Mouse (Mus musculus) kidney, embryonic 14.5 days (tissue): ENCODE measurements around the gene Ttc21a. TPM values are rescaled to one million over a fixed set of nuclear protein-coding genes. Genes with fewer than 3 reads are reported as not detected.

Experiments
- ATAC-seq: fragments of 200-750 bp; cut with Nextera tagmentation; 2 replicates; pipeline ENCODE4 v1.8.0; 2017; ENCODE audit warnings: moderate number of reproducible peaks, mild to moderate bottlenecking, moderate TSS enrichment, moderate library complexity; ENCODE audit not compliant: low FRiP score, low TSS enrichment
- H3K27ac ChIP-seq: fragments of 300-500 bp; sonication (generic); 2 replicates; pipeline ENCODE4 v1.5.1; 2014; ENCODE audit warnings: low read depth, mild to moderate bottlenecking, low read length, moderate library complexity, mixed read lengths
- H3K27me3 ChIP-seq: fragments of 300-500 bp; sonication (generic); 2 replicates; pipeline ENCODE4 v1.6.1; 2014; ENCODE audit warnings: mild to moderate bottlenecking, low read length; ENCODE audit not compliant: control insufficient read depth, insufficient read depth
- H3K36me3 ChIP-seq: fragments of 300-500 bp; sonication (generic); 2 replicates; pipeline ENCODE4 v1.6.1; 2014; ENCODE audit warnings: low read length, mixed read lengths; ENCODE audit not compliant: control insufficient read depth, insufficient read depth
- H3K4me1 ChIP-seq: fragments of 300-500 bp; sonication (generic); 2 replicates; pipeline ENCODE4 v1.6.1; 2014; ENCODE audit warnings: low read length, mixed read lengths; ENCODE audit not compliant: control insufficient read depth, insufficient read depth
- H3K4me2 ChIP-seq: fragments of 300-500 bp; sonication (generic); replicated peaks from 2 replicates; pipeline ENCODE4 v1.6.1; 2014; ENCODE audit warnings: low read depth, mild to moderate bottlenecking, low read length
- H3K4me3 ChIP-seq: fragments of 300-500 bp; sonication (generic); 2 replicates; pipeline ENCODE4 v1.5.1; 2014; ENCODE audit warnings: mild to moderate bottlenecking, low read length
- H3K9ac ChIP-seq: fragments of 300-500 bp; sonication (generic); 2 replicates; pipeline ENCODE4 v1.6.1; 2014; ENCODE audit warnings: low read depth, mild to moderate bottlenecking, low read length, moderate library complexity
- H3K9me3 ChIP-seq: fragments of 300-500 bp; sonication (generic); 2 replicates; pipeline ENCODE4 v1.6.1; 2016; ENCODE audit warnings: low read length; ENCODE audit not compliant: control insufficient read depth
- WGBS: fragments of 180-500 bp; shearing (Covaris S2); extraction: QIAGEN DNeasy Blood & Tissue Kit; methylation state at CpG from one replicate; pipeline ENCODE4 v1.1.7; 2014; 5-methylcytosine and 5-hydroxymethylcytosine counted together
- polyA plus RNA-seq: library from polyadenylated mRNA; unstranded; fragments of >200 nt; fragmentation: Nextera tagmentation; extraction: Ambion mirVana; gene quantifications from 2 replicates; pipeline ENCODE4 v1.2.1, GENCODE M21; 2014

Gene Ttc21a
- polyA plus RNA-seq, 1 experiment from 2014 or later, result 0.19 TPM

DNA sequence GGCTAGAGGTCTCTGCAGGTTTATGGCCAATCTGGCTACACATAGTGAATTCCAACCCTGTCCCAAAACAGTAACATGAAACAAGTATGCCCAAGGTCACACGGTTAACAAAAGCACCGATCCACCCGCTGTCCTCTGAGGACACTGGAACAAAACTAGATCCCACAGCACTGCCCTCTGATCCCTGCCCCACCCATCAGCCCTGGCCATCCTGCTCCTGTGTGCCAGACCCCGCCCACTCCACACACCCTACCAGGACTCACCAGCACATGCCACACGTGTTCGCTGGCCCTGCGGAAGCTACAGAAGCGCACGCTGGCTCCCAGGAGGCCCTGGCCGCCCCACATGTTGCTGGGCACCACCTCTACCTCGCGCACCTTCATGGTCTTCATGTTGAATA is 5.0 kb upstream of the Ttc21a start:
- Histone ChIP-seq H3K9me3 (no peaks in the 10 kb centered on the region), H3K36me3 (peaks cover 40% of the 10 kb centered on the region)
- WGBS, result 86% methylated on average over 12 of the region's 12 CpGs

GRCm38 (mm10) chr9:119933675-119934074 is 3.7 kb upstream of the Ttc21a start:
- no peaks in the 10 kb centered on the region for H3K27me3 ChIP-seq
- ATAC-seq, result no peak
- no peak overlapping the region for H3K27ac ChIP-seq
- no peaks in the 10 kb centered on the region for H3K9me3 ChIP-seq
- no peak overlapping the region for H3K9ac ChIP-seq
- H3K4me3 ChIP-seq, result no peak overlapping the region
- 94% methylated on average over 6 of the region's 6 CpGs for WGBS
- H3K36me3 ChIP-seq, result peaks cover 28% of the 10 kb centered on the region
- peaks cover 9% of the 10 kb centered on the region; the same call in 1 of the 2 replicates for H3K4me1 ChIP-seq
- no peak overlapping the region for H3K4me2 ChIP-seq

More for the DNA sequence above, 5.0 kb upstream of the Ttc21a start:
- Histone ChIP-seq H3K27ac (no peak overlapping the region), H3K4me2 (no peak overlapping the region), H3K9ac (no peak overlapping the region), H3K4me3 (no peak overlapping the region), H3K4me1 (peaks cover 6% of the 10 kb centered on the region; the same call in 1 of the 2 replicates), H3K27me3 (no peaks in the 10 kb centered on the region)
- no peak for ATAC-seq

DNA sequence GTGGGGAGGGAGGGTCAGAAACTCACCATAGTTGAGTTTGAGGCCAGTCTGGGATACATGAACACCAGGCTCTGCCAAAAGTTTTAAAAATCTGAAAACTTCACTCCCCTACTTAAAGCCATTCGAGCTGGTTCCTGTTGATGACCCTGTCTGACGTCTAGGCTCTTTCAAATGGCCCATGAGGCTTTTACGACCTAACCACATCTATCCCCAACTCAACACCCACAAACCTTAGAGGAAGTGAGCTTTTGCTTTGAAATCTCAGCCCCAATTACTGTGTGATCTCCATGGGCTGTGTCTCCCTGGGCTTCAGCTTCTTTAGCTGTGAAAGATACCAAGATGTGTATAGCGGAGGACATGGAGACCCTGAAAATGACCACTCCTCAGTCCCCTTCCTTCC is 1.1 kb downstream of the Ttc21a start:
- H3K27ac ChIP-seq, result no peak overlapping the region
- no peak overlapping the region for H3K9ac ChIP-seq
- no peak overlapping the region for H3K4me3 ChIP-seq
- H3K4me2 ChIP-seq, result no peak overlapping the region
- no peak for ATAC-seq
- no peaks in the 10 kb centered on the region for H3K36me3 ChIP-seq
- WGBS, result 56% methylated on average over 4 of the region's 4 CpGs
- no peaks in the 10 kb centered on the region for H3K27me3 ChIP-seq
- H3K9me3 ChIP-seq, result no peaks in the 10 kb centered on the region
- peaks cover 9% of the 10 kb centered on the region; the same call in 1 of the 2 replicates for H3K4me1 ChIP-seq

GRCm38 (mm10) chr9:119939646-119940045 is 2.2 kb downstream of the Ttc21a start:
- Histone ChIP-seq H3K27ac (no peak overlapping the region), H3K4me2 (no peak overlapping the region), H3K9ac (no peak overlapping the region), H3K36me3 (no peaks in the 10 kb centered on the region), H3K9me3 (no peaks in the 10 kb centered on the region), H3K4me3 (no peak overlapping the region), H3K4me1 (peaks cover 9% of the 10 kb centered on the region; the same call in 1 of the 2 replicates), H3K27me3 (no peaks in the 10 kb centered on the region)
- no peak for ATAC-seq
- WGBS, result 28% methylated on average over 10 of the region's 10 CpGs

- no peaks in the 10 kb centered on the region for H3K36me3 ChIP-seq
- H3K27me3 ChIP-seq, result no peaks in the 10 kb centered on the region
- ATAC-seq, result no peak
- H3K4me3 ChIP-seq, result no peak overlapping the region
- WGBS, result 75% methylated on average over 5 of the region's 5 CpGs
- no peak overlapping the region for H3K4me2 ChIP-seq
- no peak overlapping the region for H3K27ac ChIP-seq
- H3K9me3 ChIP-seq, result no peaks in the 10 kb centered on the region
- H3K4me1 ChIP-seq, result peaks cover 6% of the 10 kb centered on the region; the same call in 1 of the 2 replicates
- no peak overlapping the region for H3K9ac ChIP-seq
Observed at GRCm38 (mm10) chr9:119941407-119941806, 4.0 kb downstream of the Ttc21a start.

DNA sequence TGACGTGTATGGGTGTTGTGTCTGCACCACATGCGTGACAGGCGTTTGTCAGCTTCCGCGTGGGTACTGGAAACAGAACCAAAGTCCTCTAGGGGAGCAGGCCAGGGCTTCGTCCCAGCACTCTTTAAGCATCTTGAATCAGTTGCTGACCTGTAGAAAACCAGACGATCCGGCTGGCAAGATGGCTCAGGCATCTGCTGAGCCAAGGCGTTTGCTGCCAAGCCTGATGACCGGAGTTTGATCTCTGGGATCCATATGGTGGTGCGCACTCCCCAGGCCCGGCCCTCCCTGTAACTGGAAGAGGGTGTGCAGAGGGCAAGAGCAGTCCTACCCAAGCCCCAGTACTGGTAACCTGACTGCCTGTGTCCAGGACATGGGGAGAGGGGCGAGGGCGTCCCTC is 4.5 kb downstream of the Ttc21a start:
- Histone ChIP-seq H3K4me3 (no peak overlapping the region), H3K4me1 (peaks cover 3% of the 10 kb centered on the region; the same call in 1 of the 2 replicates), H3K4me2 (no peak overlapping the region), H3K9ac (no peak overlapping the region), H3K27ac (no peak overlapping the region), H3K27me3 (no peaks in the 10 kb centered on the region), H3K36me3 (no peaks in the 10 kb centered on the region), H3K9me3 (no peaks in the 10 kb centered on the region)
- 81% methylated on average over 14 of the region's 14 CpGs for WGBS
- ATAC-seq, result no peak

GRCm38 (mm10) chr9:119943326-119943725 is 5.9 kb downstream of the Ttc21a start:
- H3K27ac ChIP-seq, result no peak overlapping the region
- H3K4me3 ChIP-seq, result no peak overlapping the region
- no peak for ATAC-seq
- H3K9ac ChIP-seq, result no peak overlapping the region
- WGBS, result 75% methylated on average over 1 of the region's 1 CpGs
- H3K36me3 ChIP-seq, result no peaks in the 10 kb centered on the region
- H3K4me1 ChIP-seq, result 0 out of 2 replicates have a peak, but pooled peaks cover under 1% of the 10 kb centered on the region
- H3K9me3 ChIP-seq, result no peaks in the 10 kb centered on the region
- no peaks in the 10 kb centered on the region for H3K27me3 ChIP-seq
- no peak overlapping the region for H3K4me2 ChIP-seq

DNA sequence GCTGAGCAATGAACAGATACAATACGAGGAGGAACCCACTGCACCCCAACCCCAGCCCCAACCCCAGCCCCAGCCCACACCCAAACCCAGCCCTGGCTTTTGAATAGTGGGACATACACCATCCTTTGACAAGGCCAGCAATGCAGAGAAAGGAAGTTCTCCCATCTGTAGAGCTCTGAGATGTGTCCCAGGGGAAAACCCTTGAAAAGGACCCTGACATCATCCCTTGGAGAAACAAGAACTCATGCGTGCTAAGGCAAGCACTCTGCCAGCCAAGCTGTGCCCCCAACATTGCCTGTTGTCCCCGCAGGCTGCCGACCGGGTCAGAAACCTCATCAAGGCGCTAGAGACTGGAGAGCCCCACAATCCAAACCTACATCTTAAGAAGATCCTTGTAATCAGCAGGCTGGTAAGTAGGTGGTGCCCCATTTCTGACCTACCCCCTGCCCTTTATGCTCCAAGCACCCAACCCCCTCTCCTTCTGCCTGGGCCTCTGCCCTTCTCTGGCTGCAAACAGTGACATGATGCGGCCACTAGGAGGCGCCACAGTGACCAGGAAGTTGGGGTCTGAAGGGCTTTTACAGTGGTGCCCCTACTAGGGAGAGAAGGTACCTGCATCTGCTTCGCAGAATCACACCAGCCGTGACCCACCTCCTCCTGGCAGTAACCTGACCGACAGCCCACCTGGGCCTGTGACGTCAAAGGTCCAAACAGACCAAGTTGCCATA is 7.9 kb downstream of the Ttc21a start:
- Histone ChIP-seq H3K9me3 (no peaks in the 10 kb centered on the region), H3K9ac (no peak overlapping the region), H3K36me3 (no peaks in the 10 kb centered on the region), H3K27ac (no peak overlapping the region), H3K4me2 (no peak overlapping the region), H3K4me3 (no peak overlapping the region), H3K27me3 (no peaks in the 10 kb centered on the region), H3K4me1 (0 out of 2 replicates have a peak, but pooled peaks cover 3% of the 10 kb centered on the region)
- ATAC-seq, result no peak
- 72% methylated on average over 12 of the region's 12 CpGs for WGBS

DNA sequence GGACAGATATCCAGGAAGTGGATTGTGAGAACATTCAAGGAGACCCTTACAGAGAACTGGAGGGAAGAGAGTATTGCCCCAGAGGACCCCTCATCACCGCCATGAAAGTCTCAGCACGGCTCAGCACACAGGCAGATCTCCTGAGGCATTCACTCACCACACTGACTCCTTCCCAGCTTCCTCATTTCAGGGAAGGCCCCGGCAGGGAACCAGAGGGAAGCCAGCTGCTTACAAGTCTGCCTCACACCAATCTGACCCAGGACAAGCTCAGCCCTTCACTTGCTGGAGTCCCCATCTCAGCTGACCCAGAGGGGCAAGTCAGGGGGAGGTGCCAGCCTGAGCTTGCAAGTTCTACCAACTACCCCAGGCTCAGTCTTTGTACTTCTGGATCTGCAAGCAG is 11.4 kb downstream of the Ttc21a start:
- Histone ChIP-seq H3K4me2 (no peak overlapping the region), H3K9ac (no peak overlapping the region), H3K4me1 (0 out of 2 replicates have a peak, but pooled peaks cover 6% of the 10 kb centered on the region), H3K27ac (no peak overlapping the region), H3K9me3 (no peaks in the 10 kb centered on the region), H3K27me3 (no peaks in the 10 kb centered on the region), H3K4me3 (no peak overlapping the region), H3K36me3 (no peaks in the 10 kb centered on the region)
- ATAC-seq, result 0 out of 2 replicates have a peak, but pooled peaks have one; percentile 26
- WGBS, result 29% methylated on average over 3 of the region's 3 CpGs
